Mouse (Mus musculus) mesoderm, embryonic 11.5 days (tissue): ENCODE measurements around the gene Prkar2b.

ENCODE experiments used
- DNase-seq: peaks from one replicate; pipeline ENCODE4 v3.0.0-alpha.2; 2012; ENCODE audit warnings: low read depth, low spot score

Prkar2b gene

GRCm38 (mm10) chr12:31926661-31927061 lies 134.4 kb downstream of the Prkar2b start:
- DNase-seq: peak; percentile 62

- DNase-seq: no peak
These were observed 135.8 kb downstream of the Prkar2b start for GRCm38 (mm10) chr12:31925343-31925742.

- no peak for DNase-seq
These were observed 137.0 kb downstream of the Prkar2b start for GRCm38 (mm10) chr12:31924135-31924534.

- DNase-seq: no peak
These were observed 140.4 kb downstream of the Prkar2b start for GRCm38 (mm10) chr12:31920464-31921405.

- DNase-seq: no peak
These were observed 143.9 kb downstream of the Prkar2b start for GRCm38 (mm10) chr12:31917245-31917644.

- no peak for DNase-seq
These were observed 144.4 kb downstream of the Prkar2b start for GRCm38 (mm10) chr12:31916691-31917090.

- no peak for DNase-seq
These were observed 147.5 kb downstream of the Prkar2b start for GRCm38 (mm10) chr12:31913614-31914013.

GRCm38 (mm10) chr12:31912966-31913551 lies 148.0 kb downstream of the Prkar2b start:
- no peak for DNase-seq
